Mouse (Mus musculus) spleen, adult 2 months (tissue): ENCODE results near the gene Kcnk3.

Source experiments
- CTCF ChIP-seq: fragments of 200-500 bp; IDR thresholded peaks from 2 replicates; pipeline ENCODE4 v1.5.1; 2011; ENCODE audit warnings: mild to moderate bottlenecking, inconsistent platforms; ENCODE audit not compliant: insufficient read depth, insufficient read length, insufficient replicate concordance; ENCODE audit errors: extremely low read depth
- POLR2A ChIP-seq: fragments of 200-500 bp; IDR thresholded peaks from 2 replicates; pipeline ENCODE4 v1.6.1; 2011; ENCODE audit warnings: low read depth, low read length, inconsistent platforms

- no peak for TF ChIP-seq CTCF
- TF ChIP-seq POLR2A = no peak
These were observed 37.4 kb downstream of the Kcnk3 start for GRCm38 (mm10) chr5:30625379-30625778.
